Mouse (Mus musculus): ENCODE measurements around the gene Kcnb1. TPM values are rescaled to one million over a fixed set of nuclear protein-coding genes. Genes with fewer than 3 reads are reported as not detected.

Gene Kcnb1
- polyA plus RNA-seq, 2 experiments: 0.03 to 0.15 TPM

DNA sequence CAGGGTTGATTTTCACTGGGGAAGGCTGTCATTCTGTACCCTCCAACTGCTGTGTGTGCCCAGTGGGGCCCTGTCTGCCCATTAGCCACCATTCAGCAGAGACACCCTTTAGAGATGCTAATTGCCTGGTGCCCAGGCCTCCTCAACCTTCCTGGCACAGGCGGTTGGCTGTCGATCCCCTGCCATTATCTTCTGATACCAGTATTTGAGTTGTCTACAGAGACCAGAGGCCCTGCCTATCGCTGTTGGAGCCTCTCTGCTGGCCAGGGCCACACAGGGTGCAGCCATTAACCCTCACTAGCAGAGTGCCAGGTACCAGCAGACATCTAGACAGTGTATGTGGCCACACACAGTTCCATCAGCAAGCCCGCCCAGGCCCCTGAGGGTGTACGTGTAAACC lies 31.2 kb downstream of the Kcnb1 start:
- no peak overlapping the region for H3K4me3 ChIP-seq (ENCODE audit: insufficient read depth in 1 of 2, low read depth in 2 of 2, low read length in 2 of 2)
- WGBS (ENCODE audit: insufficient replicate concordance): 56% methylated on average over 5 of the region's 5 CpGs
- no peak overlapping the region for H3K4me2 ChIP-seq (ENCODE audit: low read depth)

DNA sequence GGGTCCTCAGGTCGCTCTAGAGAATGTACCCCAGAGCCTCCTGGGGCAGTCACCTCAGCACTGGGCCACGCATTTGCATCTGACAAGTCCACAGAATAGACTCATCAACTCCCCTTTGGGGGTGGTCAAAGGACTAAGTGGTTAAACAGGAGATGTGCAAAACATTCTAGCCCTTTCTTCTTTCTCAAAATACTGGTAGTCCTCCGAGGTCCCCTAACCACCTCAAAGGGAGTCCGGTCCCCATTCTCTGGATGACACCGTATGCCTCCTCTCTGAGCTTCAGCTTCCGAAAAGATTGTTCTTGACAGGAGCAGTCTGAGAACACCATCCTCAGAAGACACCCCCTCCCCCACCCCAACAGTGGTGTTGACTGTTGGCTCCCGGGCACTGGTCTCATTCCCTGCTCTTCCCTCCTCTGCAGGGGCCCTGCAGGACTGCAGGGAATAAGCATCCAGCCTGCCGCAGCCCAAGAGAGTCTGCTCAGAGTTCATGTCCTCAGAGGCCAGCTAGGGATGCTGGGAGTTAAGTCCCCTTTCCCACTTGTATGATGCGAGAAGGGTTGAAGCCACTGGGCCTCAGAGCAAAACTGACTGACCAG lies 33.7 kb downstream of the Kcnb1 start:
- DNase-seq (ENCODE audit: low read depth in 3 of 3, low spot score in 3 of 3): no peak

More for the DNA sequence above, 31.2 kb downstream of the Kcnb1 start:
- no peaks in the 10 kb centered on the region for H3K4me1 ChIP-seq (replicated peaks; ENCODE audit: control insufficient read depth in 2 of 2, insufficient read depth in 2 of 2, low read length in 1 of 2)
- DNase-seq (ENCODE audit: low read depth in 3 of 3, low spot score in 3 of 3) (no peak), ATAC-seq (ENCODE audit: insufficient read depth) (no peak)
- H3K9me3 ChIP-seq (ENCODE audit: control insufficient read depth, low read length): no peaks in the 10 kb centered on the region
- TF ChIP-seq EP300 (IDR thresholded peaks at IDR 0.05; ENCODE audit: low read depth): no peak
- H3K27me3 ChIP-seq (ENCODE audit: control insufficient read depth, insufficient read depth, low read length): no peaks in the 10 kb centered on the region
- no peak overlapping the region for H3K27ac ChIP-seq
- no peak overlapping the region for H3K9ac ChIP-seq (replicated peaks)
- no peaks in the 10 kb centered on the region for H3K36me3 ChIP-seq (replicated peaks; ENCODE audit: control insufficient read depth, insufficient read depth, low read depth)

DNA sequence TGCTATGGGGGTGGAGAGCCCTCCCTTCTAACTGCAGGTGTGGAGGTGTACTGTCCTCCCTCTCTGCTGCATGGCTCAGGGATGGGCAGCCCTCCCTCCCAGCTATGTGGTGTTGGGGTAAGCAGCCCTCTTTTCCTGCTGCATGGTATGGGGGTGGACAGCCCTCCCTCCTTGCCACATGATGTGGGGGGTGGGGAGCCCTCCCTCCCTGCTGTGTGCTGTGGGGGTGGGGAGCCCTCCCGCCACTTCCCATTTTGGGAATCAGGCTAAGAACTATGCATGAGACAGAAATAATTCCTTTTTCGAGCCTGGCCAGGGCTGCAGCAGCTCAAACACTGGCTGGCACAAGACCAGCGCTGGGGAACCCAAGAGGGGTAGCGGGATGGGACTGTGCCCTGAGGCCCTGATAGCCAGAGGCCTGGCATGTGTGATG lies 34.4 kb downstream of the Kcnb1 start:
- H3K9ac ChIP-seq (replicated peaks): no peak overlapping the region
- no peaks in the 10 kb centered on the region for H3K36me3 ChIP-seq (replicated peaks; ENCODE audit: control insufficient read depth, insufficient read depth, low read depth)
- no peak overlapping the region for H3K27ac ChIP-seq
- no peaks in the 10 kb centered on the region for H3K27me3 ChIP-seq (ENCODE audit: control insufficient read depth, insufficient read depth, low read length)
- WGBS (ENCODE audit: insufficient replicate concordance): 45% methylated on average over 4 of the region's 4 CpGs
- no peak overlapping the region for H3K4me2 ChIP-seq (ENCODE audit: low read depth)
- no peaks in the 10 kb centered on the region for H3K4me1 ChIP-seq (replicated peaks; ENCODE audit: control insufficient read depth in 2 of 2, insufficient read depth in 2 of 2, low read length in 1 of 2)
- no peak overlapping the region for H3K4me3 ChIP-seq (ENCODE audit: insufficient read depth in 1 of 2, low read depth in 2 of 2, low read length in 2 of 2)
- TF ChIP-seq CTCF (IDR thresholded peaks at IDR 0.05; ENCODE audit: low read depth) (no peak), EP300 (IDR thresholded peaks at IDR 0.05; ENCODE audit: low read depth) (no peak)
- H3K9me3 ChIP-seq (ENCODE audit: control insufficient read depth, low read length): no peaks in the 10 kb centered on the region
- ATAC-seq (ENCODE audit: insufficient read depth) (no peak), DNase-seq (ENCODE audit: low read depth in 3 of 3, low spot score in 3 of 3) (no peak)

More for the DNA sequence above, 33.7 kb downstream of the Kcnb1 start:
- Histone ChIP-seq H3K36me3 (replicated peaks; ENCODE audit: control insufficient read depth, insufficient read depth, low read depth) (no peaks in the 10 kb centered on the region), H3K9me3 (ENCODE audit: control insufficient read depth, low read length) (no peaks in the 10 kb centered on the region), H3K9ac (replicated peaks) (no peak overlapping the region), H3K27me3 (ENCODE audit: control insufficient read depth, insufficient read depth, low read length) (no peaks in the 10 kb centered on the region), H3K4me3 (ENCODE audit: insufficient read depth in 1 of 2, low read depth in 2 of 2, low read length in 2 of 2) (no peak overlapping the region), H3K4me1 (replicated peaks; ENCODE audit: control insufficient read depth in 2 of 2, insufficient read depth in 2 of 2, low read length in 1 of 2) (no peaks in the 10 kb centered on the region), H3K4me2 (ENCODE audit: low read depth) (no peak overlapping the region), H3K27ac (no peak overlapping the region)
- no peak for TF ChIP-seq CTCF (IDR thresholded peaks at IDR 0.05; ENCODE audit: low read depth)
- TF ChIP-seq EP300 (IDR thresholded peaks at IDR 0.05; ENCODE audit: low read depth): no peak
- ATAC-seq (ENCODE audit: insufficient read depth): no peak
- WGBS (ENCODE audit: insufficient replicate concordance): 40% methylated on average over 9 of the region's 9 CpGs

GRCm38 (mm10) chr2:167150880-167151279 lies 39.1 kb downstream of the Kcnb1 start:
- no peaks in the 10 kb centered on the region for H3K36me3 ChIP-seq (replicated peaks; ENCODE audit: control insufficient read depth, insufficient read depth, low read depth)
- H3K9ac ChIP-seq (replicated peaks): no peak overlapping the region
- no peak for DNase-seq (ENCODE audit: low read depth in 3 of 3, low spot score in 3 of 3)
- no peak overlapping the region for H3K27ac ChIP-seq
- H3K27me3 ChIP-seq (ENCODE audit: control insufficient read depth, insufficient read depth, low read length): no peaks in the 10 kb centered on the region
- no peak overlapping the region for H3K4me2 ChIP-seq (ENCODE audit: low read depth)
- no peaks in the 10 kb centered on the region for H3K9me3 ChIP-seq (ENCODE audit: control insufficient read depth, low read length)
- ATAC-seq (ENCODE audit: insufficient read depth): no peak
- no peaks in the 10 kb centered on the region for H3K4me1 ChIP-seq (replicated peaks; ENCODE audit: control insufficient read depth in 2 of 2, insufficient read depth in 2 of 2, low read length in 1 of 2)
- no peak overlapping the region for H3K4me3 ChIP-seq (ENCODE audit: insufficient read depth in 1 of 2, low read depth in 2 of 2, low read length in 2 of 2)
- TF ChIP-seq CTCF (IDR thresholded peaks at IDR 0.05; ENCODE audit: low read depth) (no peak), EP300 (IDR thresholded peaks at IDR 0.05; ENCODE audit: low read depth) (no peak)
- 66% methylated on average over 6 of the region's 6 CpGs for WGBS (ENCODE audit: insufficient replicate concordance)

DNA sequence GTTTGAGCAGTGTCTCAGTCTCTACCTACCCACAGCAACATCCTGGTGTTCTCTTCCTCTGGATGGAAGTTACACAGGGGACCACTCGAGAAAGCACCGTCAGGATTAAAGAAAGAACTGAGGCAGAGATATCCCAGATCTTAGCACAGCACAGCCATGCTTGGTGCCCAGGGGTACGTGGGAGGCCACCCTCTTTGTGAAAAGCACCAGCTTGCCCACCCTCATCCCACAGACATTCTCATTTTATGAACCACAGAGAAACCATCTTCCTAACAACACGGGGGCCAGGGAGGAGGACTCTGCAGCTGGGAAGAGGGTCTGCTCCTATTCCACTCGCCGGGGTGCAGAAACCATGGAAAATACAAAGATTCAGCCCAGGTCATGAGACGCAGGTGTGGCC lies 39.8 kb downstream of the Kcnb1 start:
- ATAC-seq (ENCODE audit: insufficient read depth): no peak
- no peaks in the 10 kb centered on the region for H3K27me3 ChIP-seq (ENCODE audit: control insufficient read depth, insufficient read depth, low read length)
- H3K4me2 ChIP-seq (ENCODE audit: low read depth): no peak overlapping the region
- 68% methylated on average over 7 of the region's 7 CpGs for WGBS (ENCODE audit: insufficient replicate concordance)
- TF ChIP-seq EP300 (IDR thresholded peaks at IDR 0.05; ENCODE audit: low read depth) (no peak), CTCF (IDR thresholded peaks at IDR 0.05; ENCODE audit: low read depth) (no peak)
- H3K27ac ChIP-seq: no peak overlapping the region
- H3K9ac ChIP-seq (replicated peaks): no peak overlapping the region
- H3K4me3 ChIP-seq (ENCODE audit: insufficient read depth in 1 of 2, low read depth in 2 of 2, low read length in 2 of 2): no peak overlapping the region
- DNase-seq (ENCODE audit: low read depth in 3 of 3, low spot score in 3 of 3): no peak
- H3K36me3 ChIP-seq (replicated peaks; ENCODE audit: control insufficient read depth, insufficient read depth, low read depth): no peaks in the 10 kb centered on the region
- no peaks in the 10 kb centered on the region for H3K4me1 ChIP-seq (replicated peaks; ENCODE audit: control insufficient read depth in 2 of 2, insufficient read depth in 2 of 2, low read length in 1 of 2)
- no peaks in the 10 kb centered on the region for H3K9me3 ChIP-seq (ENCODE audit: control insufficient read depth, low read length)
